Mouse (Mus musculus): ENCODE results near the gene Ppp1r9a.

GRCm38 (mm10) chr6:5048025-5048424, 145.3 kb downstream of the Ppp1r9a start:
- TF ChIP-seq HCFC1 (IDR thresholded peaks at IDR 0.05; ENCODE audit: low read depth, low read length) (no peak), EP300 (IDR thresholded peaks at IDR 0.05; ENCODE audit: low read depth in 1 of 2, low read length in 2 of 2) (no peak)
